Mouse (Mus musculus) spleen, adult 18-20 months (tissue): ENCODE data around the gene Cdkn2d.
"Not testable (repeated sequence)": the region's sequence is repeated elsewhere in the genome, so short reads cannot be mapped to it uniquely, and the experiment has no call there.

Source experiments
- DNase-seq, 2 experiments: peaks; one replicate each; pipeline ENCODE4 v3.0.0; 2022; ENCODE audit warnings: mixed read lengths in 2 of 2

Cdkn2d gene

DNA sequence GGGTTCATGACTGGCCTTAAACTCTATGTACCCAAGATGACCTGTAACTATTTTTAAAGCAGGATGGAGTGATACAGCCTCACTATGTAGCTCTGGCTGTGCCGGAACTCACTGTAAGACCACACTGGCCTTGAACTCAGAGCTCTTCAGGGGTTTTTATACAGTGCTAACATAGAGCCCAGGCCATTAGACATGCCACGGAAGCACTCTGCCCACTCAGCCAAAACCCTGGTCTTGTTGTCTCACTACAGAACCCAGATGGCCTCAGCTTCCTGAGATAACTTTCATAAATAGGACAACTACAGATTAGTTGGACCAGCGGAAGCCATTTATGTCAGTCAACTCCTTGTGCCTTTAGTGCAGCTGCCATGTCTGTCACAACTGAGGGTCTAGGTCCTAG, 16.9 kb downstream of the Cdkn2d start:
- DNase-seq = no peak

DNA sequence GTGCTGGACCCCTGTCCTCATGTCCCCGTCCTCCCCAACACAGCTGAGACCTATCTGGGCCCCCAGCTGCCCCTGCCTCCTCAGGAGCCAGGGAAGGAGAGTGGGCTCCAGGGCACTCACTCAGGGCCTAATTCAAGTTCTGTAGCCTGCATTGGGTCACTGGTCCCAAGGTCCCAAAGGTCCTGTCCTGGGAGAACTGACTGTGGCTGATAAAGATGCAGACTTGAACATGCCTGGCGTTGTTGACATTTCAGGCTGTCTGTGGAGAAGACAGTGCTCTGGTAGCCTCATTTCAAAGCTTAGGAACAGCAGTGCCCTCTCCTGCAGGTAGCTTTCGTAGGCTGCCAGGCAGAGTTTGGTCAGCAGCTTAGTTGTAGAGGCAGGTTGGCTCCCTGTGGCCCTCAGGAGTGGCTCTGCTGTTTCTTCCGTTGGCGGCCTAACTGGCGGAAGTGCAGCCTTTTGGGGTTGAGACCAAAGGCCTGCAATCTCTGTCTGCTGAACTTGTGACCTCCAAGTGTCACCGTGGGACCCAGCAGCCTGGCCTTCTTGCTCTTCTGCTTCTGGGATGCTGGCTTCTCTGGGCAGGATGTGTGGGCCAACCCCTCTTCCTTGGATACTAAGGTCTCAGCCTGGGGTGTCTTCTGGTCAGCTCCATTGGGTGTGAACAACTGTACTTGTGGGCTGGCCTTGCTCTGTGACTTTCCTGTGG, 17.5 kb downstream of the Cdkn2d start:
- DNase-seq = no peak

DNA sequence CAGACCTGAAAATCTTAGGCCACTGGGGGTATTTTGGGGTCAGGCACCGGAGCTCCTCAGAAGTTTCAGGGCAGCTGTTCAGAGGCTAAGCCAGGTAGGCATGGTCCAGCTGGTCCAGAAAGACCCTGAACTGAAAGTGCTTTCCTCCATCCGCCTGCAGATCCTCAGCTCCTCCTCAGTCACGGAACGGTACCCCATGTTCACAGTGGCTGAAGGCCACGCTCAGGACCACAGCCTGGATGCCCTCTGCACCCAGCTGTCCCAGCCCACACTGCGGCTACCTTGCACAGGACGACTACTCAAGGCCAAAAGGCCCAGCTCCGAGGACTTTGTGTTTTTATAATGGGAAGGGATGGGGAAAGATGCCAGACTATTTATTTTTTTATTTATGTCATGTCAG, 18.1 kb downstream of the Cdkn2d start:
- DNase-seq = no peak

DNA sequence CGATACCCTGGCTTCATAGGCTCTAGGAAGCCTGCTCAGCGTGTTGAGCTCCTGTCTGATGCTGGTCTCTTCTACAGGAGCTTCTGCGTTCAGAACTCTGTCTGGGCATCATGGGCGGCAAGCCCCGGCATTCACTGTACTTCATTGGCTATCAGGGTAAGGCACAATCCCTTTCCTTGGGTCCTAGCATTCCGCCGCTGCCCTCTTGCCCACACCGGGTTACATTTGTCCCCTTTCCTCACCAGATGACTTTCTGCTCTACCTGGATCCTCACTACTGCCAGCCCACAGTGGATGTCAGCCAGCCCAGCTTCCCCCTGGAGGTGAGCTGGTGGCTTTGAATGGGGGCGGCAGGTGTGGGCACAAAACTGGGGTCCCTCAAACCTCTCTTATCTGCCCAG, 18.8 kb downstream of the Cdkn2d start:
- DNase-seq = no peak

DNA sequence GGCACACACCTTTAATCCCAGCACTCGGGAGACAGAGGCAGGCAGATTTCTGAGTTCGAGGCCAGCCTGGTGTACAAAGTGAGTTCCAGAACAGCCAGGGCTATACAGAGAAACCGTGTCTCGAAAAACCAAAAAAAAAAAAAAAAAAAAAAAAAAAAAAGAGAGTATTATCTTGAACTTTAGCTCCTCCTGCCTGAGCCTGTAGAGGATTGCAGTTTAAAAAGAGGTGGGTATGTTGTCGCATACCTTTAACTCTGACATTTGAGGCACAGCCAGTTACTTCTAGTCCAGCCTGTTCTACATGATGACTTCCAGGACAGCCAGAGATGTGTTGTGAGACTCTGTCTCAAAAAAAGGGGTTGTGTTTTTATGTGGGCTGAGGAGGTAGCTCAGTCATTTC, 21.6 kb downstream of the Cdkn2d start:
- not testable (repeated sequence) for DNase-seq

DNA sequence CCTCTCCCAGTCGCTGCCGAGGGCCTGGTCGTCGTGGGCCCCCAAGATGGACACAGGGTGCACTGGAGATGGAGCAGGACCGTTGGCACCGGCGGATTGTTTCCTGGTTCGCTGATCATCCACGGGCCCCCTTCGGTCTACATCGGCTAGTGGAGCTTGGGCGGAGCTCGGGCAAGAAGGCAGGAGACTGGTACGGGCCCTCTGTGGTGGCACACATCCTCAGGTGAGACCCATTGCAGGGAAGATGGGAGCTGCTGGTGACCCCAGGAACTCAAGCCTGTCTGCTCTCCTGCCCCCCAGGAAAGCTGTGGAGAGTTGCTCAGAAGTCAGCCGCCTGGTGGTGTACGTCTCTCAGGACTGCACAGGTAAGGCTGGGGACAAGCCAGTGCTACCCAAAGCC, 22.9 kb downstream of the Cdkn2d start:
- DNase-seq = peak in 1 of 2 experiments; percentile 5

DNA sequence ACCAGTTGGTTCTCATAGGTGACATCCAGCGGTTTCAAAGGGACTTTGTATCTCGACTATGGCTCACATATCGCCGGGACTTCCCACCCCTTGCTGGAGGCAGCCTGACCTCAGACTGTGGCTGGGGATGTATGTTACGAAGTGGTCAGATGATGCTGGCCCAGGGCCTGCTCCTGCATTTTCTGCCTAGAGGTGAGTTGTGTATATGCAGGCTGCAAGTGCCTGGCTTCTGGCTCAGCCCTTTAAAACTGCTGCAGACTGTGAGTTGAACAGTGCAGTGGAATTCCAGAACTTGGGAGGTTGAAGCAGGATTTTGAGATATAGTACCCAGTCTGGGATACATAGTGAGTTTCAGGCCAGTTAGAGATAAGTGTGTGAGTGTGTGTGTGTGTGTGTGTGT, 24.3 kb downstream of the Cdkn2d start:
- no peak for DNase-seq

DNA sequence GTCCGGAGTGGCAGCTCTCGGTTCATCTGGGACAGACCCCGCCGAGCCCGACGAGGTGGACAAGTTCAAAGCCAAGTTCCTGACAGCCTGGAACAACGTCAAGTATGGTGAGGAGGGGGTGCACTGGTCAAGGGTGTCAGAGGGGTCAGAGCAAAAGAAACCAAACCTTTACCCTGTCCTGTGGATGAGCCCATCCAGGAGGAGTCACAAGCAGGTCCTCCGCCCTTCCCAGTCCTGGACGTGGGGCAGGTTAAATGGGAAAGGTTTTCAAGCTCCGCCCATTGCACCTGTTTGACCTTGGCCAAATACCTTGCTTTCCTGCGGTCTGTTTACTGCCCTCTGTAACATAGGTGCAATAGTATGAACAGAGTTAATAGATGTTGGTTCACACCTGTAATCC, 25.6 kb downstream of the Cdkn2d start:
- no peak for DNase-seq

DNA sequence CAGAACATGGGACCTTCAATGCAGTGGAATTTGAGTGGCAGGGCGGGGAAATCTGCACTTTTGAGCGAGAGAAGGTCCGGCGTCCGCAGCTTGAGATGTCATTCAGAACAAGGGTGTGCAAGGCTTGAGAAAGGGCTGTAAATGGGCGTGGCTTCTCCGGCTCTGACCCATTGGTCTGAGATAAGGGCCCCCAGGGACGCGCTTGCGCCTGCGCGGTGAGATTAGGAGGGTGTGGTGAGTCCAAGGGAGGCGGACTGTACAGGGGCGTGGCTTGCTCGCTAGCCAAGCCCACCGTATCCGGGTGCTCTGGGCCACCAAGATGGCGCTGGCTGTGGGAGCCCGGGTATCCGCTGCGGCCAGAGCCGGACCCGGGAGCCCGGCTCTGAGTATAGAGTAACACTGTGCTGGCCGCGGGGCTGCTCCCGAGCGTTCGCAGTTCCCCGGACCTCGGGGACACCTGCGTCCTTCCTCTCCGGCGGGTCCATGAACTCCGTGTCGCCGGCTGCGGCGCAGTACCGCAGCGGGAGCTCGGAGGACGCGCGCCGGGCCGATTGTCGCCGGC, 26.1 kb downstream of the Cdkn2d start, which contains the start of gene Atg4d:
TSS of gene Atg4d (plus strand) at position 294 of the 562 bp plus-strand sequence.
- peak; percentile 97 to 99 for DNase-seq

DNA sequence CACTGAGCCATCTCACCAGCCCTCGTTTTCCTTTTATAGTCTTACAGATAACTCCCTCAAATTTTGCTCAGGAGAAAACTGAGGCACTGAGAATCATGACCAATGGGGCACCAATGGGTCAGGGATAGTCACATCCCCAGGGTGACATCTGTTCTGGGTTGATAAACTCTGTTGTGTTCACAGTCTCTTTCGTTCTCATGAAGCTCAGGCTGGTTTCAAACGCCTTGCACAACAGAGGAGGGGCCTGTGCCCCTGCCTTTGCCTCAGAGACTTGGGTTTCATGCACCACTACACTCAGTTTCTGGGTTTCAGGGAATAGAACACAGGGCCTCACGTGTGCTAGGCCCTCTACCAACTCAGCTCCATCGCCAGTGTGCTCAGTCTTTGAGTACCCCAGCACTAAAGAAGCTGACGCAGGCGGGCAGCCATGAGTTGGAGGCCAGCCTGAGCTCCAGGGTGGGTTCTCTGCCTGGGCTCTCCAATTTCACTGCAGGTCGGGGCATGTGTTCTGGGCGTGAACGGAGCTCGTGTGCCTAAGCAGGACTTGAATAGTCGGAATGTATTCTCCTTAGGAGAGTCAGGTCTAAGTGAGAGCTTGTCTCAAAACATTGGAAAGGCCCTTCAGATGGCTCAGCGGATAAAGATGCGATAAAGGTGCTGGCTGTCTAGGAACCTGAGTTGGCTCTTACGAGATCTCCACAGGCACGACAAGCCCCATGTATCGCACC, 26.8 kb downstream of the Cdkn2d start:
- peak in 1 of 2 experiments; percentile 15 for DNase-seq

DNA sequence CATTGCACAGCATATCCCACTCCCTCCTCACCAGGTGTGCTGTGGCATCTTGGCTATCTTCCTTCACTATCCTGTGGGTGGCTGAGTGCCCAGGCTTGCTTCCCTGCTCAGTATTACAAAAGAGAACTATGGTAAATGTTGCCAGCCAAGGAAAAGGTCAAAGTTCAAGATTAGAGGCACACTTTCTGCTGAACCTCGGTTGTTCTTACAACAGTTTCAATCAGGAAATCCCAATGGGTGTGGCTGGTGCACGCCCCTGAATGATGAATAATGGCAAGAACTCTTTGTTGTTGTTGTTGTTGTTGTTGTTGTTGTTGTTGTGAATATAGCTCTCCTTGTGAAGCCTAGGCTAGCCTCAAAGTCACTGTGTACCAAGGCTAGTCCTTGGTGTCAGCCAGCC, 29.4 kb downstream of the Cdkn2d start:
- DNase-seq = no peak

DNA sequence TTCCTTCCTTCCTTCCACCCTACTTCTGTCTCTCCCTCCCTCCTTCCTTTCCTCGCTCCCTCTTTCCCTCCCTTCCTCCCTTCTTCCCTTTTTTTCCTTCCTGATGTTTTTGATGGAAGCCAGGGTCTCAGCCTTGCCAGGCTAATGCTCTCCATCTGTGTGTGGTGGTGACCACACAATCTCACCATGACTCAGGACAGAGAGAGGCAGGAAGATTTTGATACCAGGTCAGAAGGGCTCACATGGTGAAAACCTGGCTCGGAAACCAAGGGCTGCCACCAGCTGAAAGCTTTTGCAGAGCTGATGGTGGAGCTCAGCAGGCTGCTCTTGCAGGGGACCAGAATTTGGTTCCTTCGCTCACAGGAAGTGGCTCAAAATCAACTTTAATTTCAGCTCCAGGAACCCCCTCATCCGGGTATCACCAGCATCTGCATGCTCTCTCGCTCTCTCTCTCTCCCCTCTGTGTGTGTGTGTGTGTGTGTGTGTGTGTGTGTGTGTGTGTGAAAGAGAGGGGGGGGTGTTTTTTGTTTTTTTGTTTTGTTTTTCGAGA, 30.6 kb downstream of the Cdkn2d start:
- no peak for DNase-seq

DNA sequence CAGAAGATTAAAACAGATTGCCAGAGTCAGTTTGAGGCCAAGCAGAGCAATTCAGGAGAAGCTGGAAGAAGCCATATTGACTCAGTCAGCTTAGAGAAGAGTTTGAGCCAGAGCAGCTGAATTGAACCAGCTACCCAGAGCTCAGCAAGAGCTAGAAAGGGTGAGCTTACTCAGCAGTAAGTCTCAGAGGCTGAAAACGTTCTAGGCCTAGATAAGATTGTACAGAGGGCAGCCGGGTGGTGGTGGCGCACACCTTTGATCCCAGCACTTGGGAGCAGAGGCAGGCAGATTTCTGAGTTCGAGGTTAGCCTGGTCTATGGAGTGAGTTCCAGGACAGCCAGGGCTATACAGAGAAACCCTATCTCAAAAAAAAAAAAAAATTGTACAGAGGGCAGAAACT, 34.9 kb downstream of the Cdkn2d start:
- DNase-seq = not testable (repeated sequence)

DNA sequence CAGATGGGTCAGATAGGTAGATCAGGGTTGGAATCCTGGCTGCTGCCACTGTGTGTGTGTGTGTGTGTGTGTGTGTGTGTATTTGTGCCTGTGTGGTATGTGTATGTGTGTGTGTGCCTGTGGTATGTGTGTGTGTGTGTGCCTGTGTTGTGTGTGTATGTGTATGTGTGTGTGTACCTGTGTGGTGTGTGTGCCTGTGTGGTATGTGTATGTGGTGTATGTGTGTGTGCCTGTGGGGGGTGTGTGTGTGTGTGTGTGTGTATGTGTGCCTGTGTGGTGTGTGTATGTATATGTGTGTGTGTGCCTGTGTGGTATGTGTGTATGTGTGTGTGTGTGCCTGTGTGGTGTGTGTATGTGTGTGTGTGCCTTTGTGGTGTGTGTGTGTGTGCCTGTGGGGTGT, 36.5 kb downstream of the Cdkn2d start:
- DNase-seq = no peak

DNA sequence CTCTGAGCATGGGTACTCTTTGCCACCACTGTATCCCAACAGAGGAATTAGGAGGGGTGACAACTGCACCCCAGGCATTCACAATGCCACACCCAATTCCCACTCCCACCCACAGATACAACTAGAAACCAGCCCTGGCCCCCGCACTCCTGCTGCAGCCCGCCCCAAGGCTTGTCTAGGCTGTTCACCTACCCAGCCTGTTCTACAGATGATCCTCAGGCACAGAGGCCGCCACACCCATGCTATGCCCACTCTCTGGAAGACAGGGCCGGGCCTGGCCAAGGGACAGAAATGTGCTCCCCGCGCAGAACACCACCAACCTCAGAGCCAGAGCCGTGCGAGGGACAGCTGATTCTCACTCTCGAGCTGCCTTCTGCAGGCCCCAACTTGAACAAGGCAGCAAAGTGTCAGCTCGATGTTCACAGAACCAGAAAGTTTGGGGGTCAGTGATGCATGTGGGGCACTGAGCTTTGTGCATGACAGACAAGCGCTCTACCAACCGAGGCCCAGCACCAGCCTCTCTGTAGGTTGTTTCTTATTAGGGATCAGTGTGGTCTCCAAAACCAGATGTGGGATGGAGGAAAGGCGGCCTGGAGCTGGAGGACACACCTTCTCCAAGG, 40.0 kb downstream of the Cdkn2d start:
- no peak for DNase-seq

DNA sequence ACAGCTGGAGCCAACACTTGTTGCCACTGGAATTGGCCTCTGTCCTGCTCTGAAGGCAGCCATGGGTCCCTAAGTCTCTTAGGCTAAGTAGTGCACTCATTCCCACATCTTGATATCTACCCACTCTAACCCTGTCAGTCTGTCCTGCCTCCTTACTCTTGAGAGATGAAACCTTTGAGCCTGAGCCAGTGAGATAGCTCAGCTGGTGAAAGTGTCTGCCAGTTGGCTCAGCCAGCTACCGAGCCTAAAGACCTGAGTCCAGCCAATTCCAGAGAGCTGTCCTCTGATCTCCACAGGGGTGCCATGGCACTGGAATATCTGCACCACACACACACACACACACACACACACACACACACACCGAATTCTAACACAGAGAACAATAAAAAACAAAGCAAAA, 40.7 kb downstream of the Cdkn2d start:
- no peak for DNase-seq

DNA sequence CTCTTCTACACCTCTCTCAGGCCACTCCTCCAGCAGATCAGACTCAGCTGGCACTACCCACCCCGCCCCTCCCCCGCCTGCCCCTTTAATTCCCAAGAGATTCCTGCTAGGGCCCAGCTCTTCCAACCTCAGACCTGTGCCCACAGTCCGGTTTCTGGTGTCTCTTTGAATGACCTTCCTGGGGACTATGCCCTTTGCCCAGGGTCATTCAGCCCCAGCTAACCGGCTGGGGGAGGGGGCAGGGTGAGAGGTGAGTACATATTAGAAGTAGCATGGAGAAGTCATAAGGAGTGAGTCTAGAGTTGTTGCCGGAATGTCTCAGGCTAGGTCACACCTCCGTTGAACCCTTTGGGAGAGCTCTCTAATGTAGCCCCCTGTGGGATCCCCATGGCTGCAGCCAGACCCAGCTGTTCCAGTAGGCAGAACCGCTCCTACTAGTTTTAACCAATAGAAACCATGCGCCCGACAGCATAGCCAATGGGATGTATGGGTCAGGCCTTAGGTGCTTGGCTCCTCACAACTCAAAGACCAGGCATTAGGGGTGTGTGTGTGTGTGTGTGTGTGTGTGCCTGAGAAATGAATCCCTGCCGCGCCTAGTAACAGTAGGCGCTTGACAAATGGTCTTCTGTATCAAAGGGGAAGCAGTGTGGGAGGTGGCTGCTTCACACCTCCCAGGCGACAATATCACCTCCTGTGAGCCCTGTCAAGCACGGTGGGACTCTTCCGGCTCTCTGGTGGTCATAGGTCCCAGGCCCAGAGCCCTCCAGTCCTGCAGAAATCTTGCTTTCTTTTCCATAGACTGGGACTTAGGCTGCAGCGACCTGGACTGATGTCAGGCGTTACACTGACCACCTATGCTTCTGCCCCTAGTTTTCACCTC, 41.3 kb downstream of the Cdkn2d start:
- no peak for DNase-seq

DNA sequence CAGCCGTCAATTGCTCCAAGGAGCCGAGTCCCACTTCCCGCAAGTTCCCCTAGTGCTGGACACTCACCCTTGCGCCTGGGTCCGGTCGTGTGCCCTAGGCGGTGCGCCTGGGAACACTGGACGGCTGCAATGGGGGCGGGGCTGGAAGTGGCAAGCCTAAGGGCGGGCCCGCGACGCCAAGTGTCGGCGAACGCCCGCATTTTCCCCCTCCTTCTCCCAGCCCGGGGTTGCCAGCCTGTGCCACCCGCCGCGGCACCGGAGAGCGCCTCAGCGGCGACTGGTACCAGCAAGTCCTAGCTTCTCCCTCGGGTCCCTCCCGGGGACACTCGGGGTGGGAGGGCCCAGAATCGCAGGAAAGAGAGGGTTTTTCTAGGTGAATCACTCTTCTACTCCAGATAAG, 42.9 kb downstream of the Cdkn2d start, which contains the start of gene S1pr5:
TSS of gene S1pr5 (minus strand) at position 118 of the 400 bp plus-strand sequence.
- DNase-seq = no peak

DNA sequence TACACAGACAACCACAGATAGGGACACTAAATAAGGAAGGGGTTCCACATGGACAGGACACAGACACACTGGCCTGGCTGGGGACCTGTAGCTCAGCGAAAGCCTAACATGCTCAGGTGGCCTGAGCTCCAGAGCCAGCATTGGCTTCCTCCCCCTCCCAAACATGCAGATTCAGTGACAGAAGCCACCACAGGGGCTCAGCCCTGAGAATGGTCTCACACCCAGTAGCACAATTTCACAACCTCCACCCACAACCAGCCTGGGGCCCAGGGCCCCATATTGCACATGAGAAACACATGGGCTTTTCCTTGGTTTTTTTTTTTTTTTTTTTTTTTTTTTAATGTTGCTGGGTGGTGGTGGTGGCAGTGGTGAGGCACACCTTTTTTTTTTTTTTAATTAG, 44.9 kb downstream of the Cdkn2d start:
- DNase-seq = no peak

DNA sequence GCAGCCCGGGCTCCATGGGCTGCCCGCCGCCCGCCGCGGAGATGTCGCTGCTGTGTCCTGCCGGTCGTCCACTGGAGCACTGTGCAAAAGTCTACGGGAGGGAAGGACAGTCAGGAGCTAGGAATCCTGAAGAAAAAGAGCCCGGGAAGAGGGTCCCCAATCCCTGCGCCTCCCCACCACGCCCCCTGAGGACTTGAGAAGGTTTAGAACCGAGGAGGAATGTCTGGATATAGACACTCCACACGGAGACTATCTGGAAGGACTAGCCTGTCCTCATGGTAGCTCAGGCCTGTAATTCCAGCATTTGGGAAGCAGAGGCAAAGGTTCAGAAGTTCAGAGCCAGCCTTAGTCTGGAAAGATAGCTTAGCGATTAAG, 46.1 kb downstream of the Cdkn2d start:
- no peak for DNase-seq

DNA sequence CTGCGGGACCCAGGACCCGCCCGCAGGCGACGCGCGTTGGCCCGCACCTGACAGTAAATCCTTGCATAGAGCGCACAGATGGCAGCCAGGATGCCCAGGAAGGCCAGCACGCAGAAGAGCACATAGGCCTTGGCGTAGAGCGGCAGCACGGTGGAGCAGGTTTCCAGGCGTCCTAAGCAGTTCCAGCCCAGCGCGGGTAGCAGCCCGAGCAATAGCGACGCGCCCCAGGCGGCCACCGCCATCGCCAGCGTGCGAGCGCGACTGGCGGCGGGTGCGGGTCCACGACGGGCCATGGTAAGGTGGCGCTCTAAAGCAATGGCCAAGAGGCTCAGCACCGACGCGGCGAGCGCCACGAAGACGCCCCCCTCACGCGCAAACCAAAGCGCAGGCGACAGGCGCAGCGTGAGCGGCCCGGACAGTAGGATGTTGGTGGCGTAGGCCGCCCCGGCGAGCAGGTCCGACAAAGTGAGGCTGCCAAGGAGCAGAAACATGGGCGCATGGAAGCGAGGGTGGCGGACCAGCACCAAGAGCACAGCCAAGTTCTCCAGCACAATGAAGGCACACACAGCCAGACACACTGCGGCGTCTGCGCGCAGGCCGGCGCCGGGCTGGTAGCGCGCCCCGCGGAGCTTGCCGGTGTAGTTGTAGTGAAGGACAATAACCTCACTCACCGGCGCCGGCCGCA, 46.6 kb downstream of the Cdkn2d start:
- no peak for DNase-seq
